7 mouse cellular contexts compared by ENCODE assay signal in the genomic region with DNA sequence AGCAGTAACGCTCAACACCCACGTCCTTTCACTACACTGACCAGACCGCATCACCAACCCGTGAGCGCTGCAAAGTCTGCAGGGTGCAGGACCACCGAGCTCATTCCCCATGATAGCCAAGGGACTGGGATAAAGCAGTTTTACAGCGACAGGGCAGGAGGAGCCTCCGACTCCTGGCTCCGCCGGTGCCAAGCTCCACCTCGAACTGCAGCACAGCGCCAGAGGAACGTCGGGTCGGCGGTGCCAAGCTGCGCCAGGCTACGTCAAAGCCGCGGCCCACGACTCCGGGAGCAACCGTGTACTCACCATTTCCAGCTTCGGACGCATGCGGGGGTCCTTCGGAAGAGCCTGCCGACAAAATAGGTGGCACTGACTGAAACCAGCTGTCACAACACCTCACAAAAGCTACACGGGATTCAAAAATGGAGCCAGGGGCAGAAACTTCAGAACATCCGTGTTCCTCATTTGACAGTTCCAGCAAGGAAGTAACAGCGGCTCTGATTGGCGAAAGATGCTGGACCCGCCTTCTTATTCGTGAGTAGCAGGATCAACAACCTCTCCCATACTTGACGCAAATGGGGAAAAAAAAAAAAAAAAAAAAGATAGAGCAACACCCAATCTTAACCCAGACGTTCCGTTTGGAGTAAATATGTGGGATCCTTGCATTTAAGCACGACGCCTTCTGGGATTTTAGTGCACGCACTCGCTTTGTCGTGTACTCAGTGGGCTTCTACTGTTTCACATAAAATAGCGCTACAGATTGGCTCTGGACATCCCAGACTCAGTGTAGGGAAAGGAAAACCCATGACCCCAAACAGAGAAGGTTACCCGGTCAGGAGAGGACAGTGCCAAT. TPM values are rescaled to one million over a fixed set of nuclear protein-coding genes. Genes with fewer than 3 reads are reported as not detected.
A peak's percentile ranks its signal among the peaks of the same experiment; 100 is the strongest.
DNase-seq lines count a peak whose midpoint lies in the region; ATAC-seq lines count a peak whose summit lies in the region.

Zfp101 (minus strand) TSS at position 460 of the 853 bp plus-strand sequence.

- no peaks in the 10 kb centered on the region for H3K36me3 ChIP-seq in intestine, embryonic 15.5 days
- peaks cover 23% of the 10 kb centered on the region for H3K36me3 ChIP-seq in midbrain, embryonic 10.5 days

- peak; percentile 94 for DNase-seq in adrenal gland, adult 2 months
- DNase-seq in embryo, embryonic 11.5 days (ENCODE audit: low read depth, low spot score), result peak; percentile 85
- DNase-seq in gastrocnemius, postnatal 36 days, result peak; percentile 83 to 84
- peak; percentile 88 to 97 for DNase-seq in left cerebral cortex, postnatal 25 days (ENCODE audit: low spot score in 2 of 2)
- peak; percentile 89 for DNase-seq in midbrain, embryonic 10.5 days (ENCODE audit: low spot score)
- DNase-seq in right cerebral cortex, postnatal 4 days, result peak; percentile 77

- H3K9me3 ChIP-seq in intestine, embryonic 15.5 days, result no peaks in the 10 kb centered on the region
- no peaks in the 10 kb centered on the region for H3K9me3 ChIP-seq in midbrain, embryonic 10.5 days (replicated peaks)

- under 1% methylated on average over 44 of the region's 44 CpGs for WGBS in intestine, embryonic 15.5 days
- under 1% methylated on average over 44 of the region's 44 CpGs for WGBS in midbrain, embryonic 10.5 days

- peak within 1 kb of the TSS; percentile 54; the same call in 1 of the 2 replicates for H3K27ac ChIP-seq in intestine, embryonic 15.5 days
- peak within 1 kb of the TSS; percentile 86 for H3K27ac ChIP-seq in midbrain, embryonic 10.5 days (replicated peaks)

- H3K4me3 ChIP-seq in intestine, embryonic 15.5 days (replicated peaks), result peak within 1 kb of the TSS; percentile 81
- H3K4me3 ChIP-seq in midbrain, embryonic 10.5 days, result peak within 1 kb of the TSS; percentile 96

- intact Hi-C loops in gastrocnemius, postnatal 36 days (cut with DNase I), result loop anchor here (10.0 kb wide), 1 partner anchor 300 kb away; no protein-coding TSS in a partner anchor
- intact Hi-C loops in left cerebral cortex, postnatal 25 days (cut with DNase I), result loop anchor here (1.0 kb wide), 1 partner anchor 35 kb away; no protein-coding TSS in a partner anchor

- H3K4me1 ChIP-seq in intestine, embryonic 15.5 days (replicated peaks), result peaks cover 8% of the 10 kb centered on the region; the same call in 1 of the 2 replicates
- H3K4me1 ChIP-seq in midbrain, embryonic 10.5 days, result peaks cover 11% of the 10 kb centered on the region

- peak; percentile 100 for ATAC-seq in intestine, embryonic 15.5 days

- peak within 1 kb of the TSS; percentile 60 for H3K4me2 ChIP-seq in intestine, embryonic 15.5 days (replicated peaks)

- no peaks in the 10 kb centered on the region for H3K27me3 ChIP-seq in intestine, embryonic 15.5 days (replicated peaks)
- no peaks in the 10 kb centered on the region for H3K27me3 ChIP-seq in midbrain, embryonic 10.5 days (ENCODE audit: low read depth, poor library complexity, severe bottlenecking)

- peak within 1 kb of the TSS; percentile 81 for H3K9ac ChIP-seq in intestine, embryonic 15.5 days

RNA-seq across cellular contexts. Expression of gene Zfp101, which starts in this region (rescaled TPM):
- 10 to 100 TPM in 1 of 2 experiments, 1 to 10 TPM in 1; 5.4 to 10.4 TPM for total RNA-seq in adrenal gland, adult 2 months (2021)
- 0.42 and 0.52 TPM in 2 replicates for polyA plus RNA-seq in adrenal gland, adult 2 months (2012; rRNA removed)
- total RNA-seq in gastrocnemius, postnatal 36 days (2021), result 1 to 10 TPM; 2.7 to 3.4 TPM
- 11.3 and 13.1 TPM in 2 replicates for polyA plus RNA-seq in intestine, embryonic 15.5 days (2015; fragmentation: Nextera tagmentation; extraction: Ambion mirVana)
- 10 to 100 TPM; 11.2 to 13.2 TPM for total RNA-seq in left cerebral cortex, postnatal 25 days (2021)
- polyA plus RNA-seq in midbrain, embryonic 10.5 days (2016; fragmentation: Nextera tagmentation; extraction: Ambion mirVana), result 16.8 and 18.0 TPM in 2 replicates

Comparison
In these comparisons a context has a peak if more than half of its experiments do, and no peak if none do; other contexts are left out.
1. Peak in every context shown above with its lines: DNase-seq, ATAC-seq, H3K4me3 ChIP-seq and H3K27ac ChIP-seq.